Mouse (Mus musculus): ENCODE results near the gene Fgd6. TPM values are rescaled to one million over a fixed set of nuclear protein-coding genes. Genes with fewer than 3 reads are reported as not detected.

The Fgd6 gene
- 3.5 and 3.6 TPM in 2 replicates for polyA plus RNA-seq (2016; fragmentation: Nextera tagmentation; extraction: Ambion mirVana)

- Histone ChIP-seq H3K27me3 (ENCODE audit: poor library complexity, severe bottlenecking) (no peaks in the 10 kb centered on the region), H3K36me3 (replicated peaks) (peaks cover 1% of the 10 kb centered on the region), H3K27ac (peak within 1 kb of the TSS; percentile 92), H3K4me3 (peak within 1 kb of the TSS; percentile 90), H3K9me3 (no peaks in the 10 kb centered on the region), H3K4me1 (peaks cover 32% of the 10 kb centered on the region)
- under 1% methylated on average over 69 of the region's 77 CpGs for WGBS
- DNase-seq (ENCODE audit: extremely low spot score, low spot score): peak; percentile 99
These were observed at the start of gene Fgd6, which contains the start of gene Vezt for GRCm38 (mm10) chr10:94035658-94036374. TSS of gene Fgd6 (plus strand) at chr10:94036001. TSS of gene Vezt (minus strand) at chr10:94035817.

DNA sequence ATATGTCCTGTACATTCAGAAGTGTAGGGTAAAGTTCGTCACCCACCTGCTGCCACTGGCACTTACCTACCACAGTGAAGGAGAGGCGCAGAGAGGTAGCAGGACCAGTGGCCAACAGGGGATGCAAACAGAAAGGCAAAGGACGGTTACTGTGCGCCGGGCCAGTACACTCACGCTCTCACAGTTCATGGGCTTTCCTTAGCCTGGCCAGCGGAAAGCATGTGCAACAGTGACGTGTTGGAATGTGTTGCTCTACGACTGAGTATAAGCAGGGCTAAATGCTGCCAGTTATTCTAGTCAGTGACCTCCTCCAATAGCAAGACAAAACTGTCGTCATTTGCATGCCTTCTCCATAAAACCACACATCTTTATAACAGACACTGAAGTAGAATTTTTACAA is 41.7 kb upstream of the Fgd6 start:
- Histone ChIP-seq H3K27me3 (ENCODE audit: poor library complexity, severe bottlenecking) (no peaks in the 10 kb centered on the region), H3K4me1 (no peaks in the 10 kb centered on the region), H3K9me3 (no peaks in the 10 kb centered on the region), H3K27ac (no peak overlapping the region), H3K4me3 (no peak overlapping the region), H3K36me3 (replicated peaks) (peaks cover 92% of the 10 kb centered on the region)
- 93% methylated on average over 10 of the region's 10 CpGs for WGBS
- no peak for DNase-seq (ENCODE audit: extremely low spot score, low spot score)

GRCm38 (mm10) chr10:93995100-93995499 is 40.7 kb upstream of the Fgd6 start:
- H3K27me3 ChIP-seq (ENCODE audit: poor library complexity, severe bottlenecking): no peaks in the 10 kb centered on the region
- no peaks in the 10 kb centered on the region for H3K9me3 ChIP-seq
- peaks cover 92% of the 10 kb centered on the region for H3K36me3 ChIP-seq (replicated peaks)
- H3K27ac ChIP-seq: no peak overlapping the region
- 94% methylated on average over 1 of the region's 1 CpGs for WGBS
- DNase-seq (ENCODE audit: extremely low spot score, low spot score): no peak
- no peaks in the 10 kb centered on the region for H3K4me1 ChIP-seq
- H3K4me3 ChIP-seq: no peak overlapping the region

DNA sequence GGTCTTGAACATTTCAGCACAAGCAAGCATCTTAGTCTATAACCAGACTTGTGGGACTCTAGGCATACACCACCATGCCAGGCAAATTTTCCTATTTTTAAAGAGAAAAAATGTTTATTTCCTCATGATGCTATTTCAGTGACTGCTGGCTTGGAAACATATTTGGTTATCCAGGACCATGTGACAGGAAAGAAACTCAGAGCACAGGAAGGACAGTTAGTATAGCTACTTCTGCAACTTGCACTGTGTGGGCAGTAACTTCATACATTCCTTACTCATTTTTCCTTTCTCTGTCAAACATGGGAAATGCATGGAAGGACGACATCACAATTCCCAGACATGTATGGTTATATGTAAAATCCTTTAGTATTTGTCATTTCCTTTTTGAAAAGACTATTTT is 36.4 kb upstream of the Fgd6 start:
- Histone ChIP-seq H3K4me3 (no peak overlapping the region), H3K36me3 (replicated peaks) (peaks cover 98% of the 10 kb centered on the region), H3K9me3 (peaks cover 4% of the 10 kb centered on the region; the same call in 1 of the 2 replicates), H3K27me3 (ENCODE audit: poor library complexity, severe bottlenecking) (no peaks in the 10 kb centered on the region), H3K4me1 (no peaks in the 10 kb centered on the region), H3K27ac (no peak overlapping the region)
- 97% methylated on average over 1 of the region's 1 CpGs for WGBS
- DNase-seq (ENCODE audit: extremely low spot score, low spot score): no peak

- 88% methylated on average over 10 of the region's 10 CpGs for WGBS
- Histone ChIP-seq H3K36me3 (replicated peaks) (peaks cover 96% of the 10 kb centered on the region), H3K4me1 (no peaks in the 10 kb centered on the region), H3K4me3 (no peak overlapping the region), H3K9me3 (peaks cover 4% of the 10 kb centered on the region; the same call in 1 of the 2 replicates), H3K27me3 (ENCODE audit: poor library complexity, severe bottlenecking) (no peaks in the 10 kb centered on the region), H3K27ac (no peak overlapping the region)
- DNase-seq (ENCODE audit: extremely low spot score, low spot score): no peak
These were observed 35.6 kb upstream of the Fgd6 start for GRCm38 (mm10) chr10:94000223-94000622.

DNA sequence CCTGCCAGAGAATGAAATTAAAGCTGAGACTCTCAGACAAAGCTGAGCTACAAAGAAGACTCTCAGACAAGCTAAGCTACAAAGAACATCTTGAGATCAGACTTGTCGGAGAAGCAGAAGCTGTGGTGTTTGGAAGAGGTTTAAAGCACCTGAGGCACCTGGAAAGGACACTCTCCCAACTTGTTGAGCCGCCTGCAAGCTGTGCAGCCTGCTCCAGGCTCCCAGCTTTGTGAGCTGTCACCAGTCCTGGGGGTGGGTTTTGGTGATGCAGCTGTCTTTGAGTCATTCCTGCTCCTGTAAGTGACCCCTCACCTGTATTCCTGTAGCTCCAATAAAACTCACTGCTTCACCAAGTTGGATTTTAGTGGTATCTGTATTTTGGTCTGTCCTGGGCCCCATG is 27.4 kb upstream of the Fgd6 start:
- DNase-seq (ENCODE audit: extremely low spot score, low spot score): no peak
- H3K27me3 ChIP-seq (ENCODE audit: poor library complexity, severe bottlenecking): no peaks in the 10 kb centered on the region
- no peaks in the 10 kb centered on the region for H3K9me3 ChIP-seq
- no peak overlapping the region for H3K27ac ChIP-seq
- peaks cover 38% of the 10 kb centered on the region for H3K36me3 ChIP-seq (replicated peaks)
- WGBS: 92% methylated on average over 2 of the region's 2 CpGs
- H3K4me3 ChIP-seq: no peak overlapping the region
- no peaks in the 10 kb centered on the region for H3K4me1 ChIP-seq

GRCm38 (mm10) chr10:94009991-94010679 is 25.7 kb upstream of the Fgd6 start:
- H3K4me1 ChIP-seq: no peaks in the 10 kb centered on the region
- no peak for DNase-seq (ENCODE audit: extremely low spot score, low spot score)
- no peak overlapping the region for H3K27ac ChIP-seq
- 84% methylated on average over 3 of the region's 3 CpGs for WGBS
- H3K9me3 ChIP-seq: no peaks in the 10 kb centered on the region
- peaks cover 27% of the 10 kb centered on the region for H3K36me3 ChIP-seq (replicated peaks)
- no peaks in the 10 kb centered on the region for H3K27me3 ChIP-seq (ENCODE audit: poor library complexity, severe bottlenecking)
- no peak overlapping the region for H3K4me3 ChIP-seq

GRCm38 (mm10) chr10:94011024-94011423 is 24.8 kb upstream of the Fgd6 start:
- Histone ChIP-seq H3K27me3 (ENCODE audit: poor library complexity, severe bottlenecking) (no peaks in the 10 kb centered on the region), H3K4me3 (no peak overlapping the region), H3K9me3 (no peaks in the 10 kb centered on the region), H3K4me1 (no peaks in the 10 kb centered on the region), H3K27ac (no peak overlapping the region), H3K36me3 (replicated peaks) (peaks cover 18% of the 10 kb centered on the region)
- DNase-seq (ENCODE audit: extremely low spot score, low spot score): no peak
- 81% methylated on average over 2 of the region's 2 CpGs for WGBS

DNA sequence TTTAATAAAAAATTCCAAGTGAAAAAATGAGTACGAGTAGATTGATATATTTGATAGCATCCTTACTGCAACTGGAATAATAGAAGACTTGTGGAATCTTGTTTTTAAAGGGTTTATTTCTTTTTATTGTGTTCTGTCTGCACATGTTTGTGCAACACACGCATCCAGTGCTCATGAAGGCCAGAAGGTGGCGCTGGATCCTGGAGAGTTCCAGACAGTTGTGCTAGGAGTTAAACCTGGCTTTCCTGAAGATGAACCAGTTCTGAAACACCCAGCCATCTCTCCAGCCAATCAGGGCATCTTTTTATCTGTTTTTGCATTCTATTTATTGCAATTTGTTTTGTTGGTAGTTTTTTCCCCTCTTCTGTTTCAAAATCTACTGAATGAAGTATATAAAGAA is 22.6 kb upstream of the Fgd6 start:
- H3K27me3 ChIP-seq (ENCODE audit: poor library complexity, severe bottlenecking): no peaks in the 10 kb centered on the region
- DNase-seq (ENCODE audit: extremely low spot score, low spot score): peak; percentile 33
- H3K4me3 ChIP-seq: no peak overlapping the region
- no peaks in the 10 kb centered on the region for H3K9me3 ChIP-seq
- H3K27ac ChIP-seq: no peak overlapping the region
- H3K36me3 ChIP-seq (replicated peaks): peaks cover 7% of the 10 kb centered on the region
- H3K4me1 ChIP-seq: no peaks in the 10 kb centered on the region
- 51% methylated on average over 3 of the region's 3 CpGs for WGBS

GRCm38 (mm10) chr10:94014200-94014599 is 21.6 kb upstream of the Fgd6 start:
- H3K36me3 ChIP-seq (replicated peaks): 0 out of 2 replicates have a peak, but pooled peaks cover 3% of the 10 kb centered on the region
- no peaks in the 10 kb centered on the region for H3K9me3 ChIP-seq
- DNase-seq (ENCODE audit: extremely low spot score, low spot score): no peak
- 89% methylated on average over 4 of the region's 4 CpGs for whole genome bisulfite sequencing
- no peak overlapping the region for H3K4me3 ChIP-seq
- H3K4me1 ChIP-seq: no peaks in the 10 kb centered on the region
- no peak overlapping the region for H3K27ac ChIP-seq
- H3K27me3 ChIP-seq (ENCODE audit: poor library complexity, severe bottlenecking): no peaks in the 10 kb centered on the region

DNA sequence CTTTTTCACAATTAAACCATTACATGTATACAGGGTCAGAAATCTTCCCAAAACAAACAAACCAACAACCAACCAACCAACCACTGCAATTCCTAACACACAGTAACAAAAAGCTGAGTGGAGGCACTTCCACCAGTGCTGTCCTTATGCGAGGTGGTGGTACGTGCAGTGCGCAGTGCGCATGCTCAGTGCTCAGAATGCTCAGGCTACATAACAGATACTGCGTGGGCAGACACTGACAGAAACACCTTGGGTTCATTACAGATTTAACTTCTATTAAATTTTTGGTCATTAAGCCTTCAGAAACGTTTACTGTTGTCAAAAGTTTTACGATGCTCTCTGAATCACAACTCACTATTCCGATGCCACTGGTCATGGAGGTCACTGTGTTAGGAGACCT is 18.3 kb upstream of the Fgd6 start:
- DNase-seq (ENCODE audit: extremely low spot score, low spot score): no peak
- H3K36me3 ChIP-seq (replicated peaks): 0 out of 2 replicates have a peak, but pooled peaks cover 3% of the 10 kb centered on the region
- H3K4me1 ChIP-seq: no peaks in the 10 kb centered on the region
- no peaks in the 10 kb centered on the region for H3K27me3 ChIP-seq (ENCODE audit: poor library complexity, severe bottlenecking)
- 93% methylated on average over 8 of the region's 8 CpGs for WGBS
- no peak overlapping the region for H3K4me3 ChIP-seq
- no peak overlapping the region for H3K27ac ChIP-seq
- no peaks in the 10 kb centered on the region for H3K9me3 ChIP-seq

- DNase-seq (ENCODE audit: extremely low spot score, low spot score): no peak
- Histone ChIP-seq H3K27me3 (ENCODE audit: poor library complexity, severe bottlenecking) (no peaks in the 10 kb centered on the region), H3K4me3 (no peak overlapping the region), H3K27ac (no peak overlapping the region), H3K36me3 (replicated peaks) (peaks cover 15% of the 10 kb centered on the region), H3K4me1 (no peaks in the 10 kb centered on the region), H3K9me3 (no peaks in the 10 kb centered on the region)
- WGBS: 86% methylated on average over 5 of the region's 5 CpGs
These were observed 15.2 kb upstream of the Fgd6 start for GRCm38 (mm10) chr10:94020587-94020986.

DNA sequence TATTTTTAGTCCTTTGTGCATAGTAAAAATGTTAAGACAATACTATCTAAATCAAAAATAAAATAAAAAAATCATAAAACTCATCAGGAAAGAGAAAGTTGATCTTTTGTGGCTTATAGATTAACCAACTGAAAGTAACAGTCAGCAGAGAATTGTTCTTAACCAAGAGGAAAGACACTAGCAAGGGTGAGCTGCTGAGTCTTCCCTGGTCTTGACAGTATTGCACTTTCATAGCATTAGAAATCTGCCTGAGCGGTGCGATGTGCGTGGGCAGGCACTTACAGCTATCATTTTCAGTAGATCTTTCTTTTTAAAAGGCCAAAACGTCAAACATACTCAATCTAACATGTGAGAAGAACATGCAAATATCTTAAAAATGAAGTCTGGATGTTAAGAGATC is 14.7 kb upstream of the Fgd6 start:
- Histone ChIP-seq H3K4me3 (no peak overlapping the region), H3K27ac (no peak overlapping the region), H3K4me1 (no peaks in the 10 kb centered on the region), H3K27me3 (ENCODE audit: poor library complexity, severe bottlenecking) (no peaks in the 10 kb centered on the region), H3K36me3 (replicated peaks) (peaks cover 18% of the 10 kb centered on the region), H3K9me3 (no peaks in the 10 kb centered on the region)
- 96% methylated on average over 4 of the region's 4 CpGs for WGBS
- no peak for DNase-seq (ENCODE audit: extremely low spot score, low spot score)
